Mouse (Mus musculus): ENCODE measurements at regions not wholly inside any gene's neighbourhood (a gene's known extent, or its start where the extent isn't known, plus 50 kb on each side); places are given as distances from the start of the nearest gene placed in this dataset.

GRCm38 (mm10) chr4:153792307-153792706 lies 164.7 kb upstream of the A430005L14Rik start:
- TF ChIP-seq CTCF (IDR thresholded peaks at IDR 0.05; ENCODE audit: low read depth) (no peak), EP300 (IDR thresholded peaks at IDR 0.05; ENCODE audit: low read depth) (no peak)

All from liver, postnatal 0 days (tissue).